Mouse (Mus musculus) CH12.LX (cell line): ENCODE measurements around the gene Synj2bp.

ENCODE experiments used
- EP300 ChIP-seq: IDR thresholded peaks from 2 replicates; pipeline ENCODE4 v1.6.1; 2011; ENCODE audit warnings: low read length, improper control_type of control experiment
- POLR2A ChIP-seq: IDR thresholded peaks from 2 replicates; pipeline ENCODE4 v1.6.1; 2011; ENCODE audit warnings: low read depth, mild to moderate bottlenecking, improper control_type of control experiment, low read length
- USF1 ChIP-seq: IDR thresholded peaks from 2 replicates; pipeline ENCODE4 v1.6.1; 2014; ENCODE audit warnings: low read depth, mild to moderate bottlenecking, inconsistent platforms, low read length, improper control_type of control experiment

GRCm38 (mm10) chr12:81483656-81484055 is 49.1 kb downstream of the Synj2bp start:
- TF ChIP-seq USF1: no peak
- no peak for TF ChIP-seq EP300
- no peak for TF ChIP-seq POLR2A
